Mouse (Mus musculus) liver, embryonic 14.5 days (tissue): ENCODE measurements around the gene 6030452D12Rik.

ENCODE experiments used
- CTCF ChIP-seq: IDR thresholded peaks from 2 replicates; pipeline ENCODE4 v1.5.1; 2016; ENCODE audit warnings: antibody characterized with exemption, low read depth, control low read depth
- EP300 ChIP-seq: IDR thresholded peaks from 2 replicates; pipeline ENCODE4 v1.6.1; 2016; ENCODE audit warnings: antibody characterized with exemption, low read depth

- TF ChIP-seq EP300 (no peak), CTCF (no peak)
Measured at GRCm38 (mm10) chr8:106515946-106516479, 15.7 kb downstream of the 6030452D12Rik start.
